Mouse (Mus musculus): ENCODE data around the gene Oxsr1.

GRCm38 (mm10) chr9:119280894-119281682 is 41.1 kb downstream of the Oxsr1 start:
- TF ChIP-seq CTCF (IDR thresholded peaks at IDR 0.05; ENCODE audit: control insufficient read depth, insufficient read depth, insufficient replicate concordance, low read depth, low read length), result no peak
- no peak for TF ChIP-seq POLR2A (IDR thresholded peaks at IDR 0.05; ENCODE audit: control insufficient read depth, low read depth, low read length)

Measured in testis, adult 2 months (tissue).